Mouse (Mus musculus) cortical plate, adult 2 months (tissue): ENCODE data around the gene Sez6. TPM values are rescaled to one million over a fixed set of nuclear protein-coding genes. Genes with fewer than 3 reads are reported as not detected.

ENCODE experiments used
- H3K27ac ChIP-seq: fragments of 200-500 bp; 2 replicates; pipeline ENCODE4 v1.5.1; 2012; ENCODE audit warnings: low read length, control low read depth, inconsistent platforms; ENCODE audit not compliant: insufficient read depth
- H3K4me1 ChIP-seq: fragments of 200-500 bp; 2 replicates; pipeline ENCODE4 v1.6.1; 2011; ENCODE audit warnings: low read length; ENCODE audit not compliant: control insufficient read depth, insufficient read depth
- H3K4me3 ChIP-seq: fragments of 200-500 bp; 2 replicates; pipeline ENCODE4 v1.5.1; 2011; ENCODE audit warnings: mild to moderate bottlenecking, low read length, control low read depth; ENCODE audit not compliant: insufficient read depth
- CTCF ChIP-seq: fragments of 200-500 bp; IDR thresholded peaks from 2 replicates; pipeline ENCODE4 v1.5.1; 2011; ENCODE audit warnings: mild to moderate bottlenecking, control low read depth, low read length; ENCODE audit not compliant: insufficient read depth; ENCODE audit errors: extremely low read depth
- POLR2A ChIP-seq: fragments of 200-500 bp; IDR thresholded peaks from 2 replicates; pipeline ENCODE4 v1.6.1; 2011; ENCODE audit warnings: mild to moderate bottlenecking, low read length, control low read depth; ENCODE audit not compliant: insufficient read depth; ENCODE audit errors: extremely low read depth
- polyA plus RNA-seq: library from polyadenylated mRNA; depleted of rRNA; stranded (reverse); fragments of >200 nt; gene quantifications from 2 replicates; pipeline ENCODE4 v1.2.3, GENCODE M21; 2012

Gene Sez6
- polyA plus RNA-seq, 1 experiment, result 109 TPM

DNA sequence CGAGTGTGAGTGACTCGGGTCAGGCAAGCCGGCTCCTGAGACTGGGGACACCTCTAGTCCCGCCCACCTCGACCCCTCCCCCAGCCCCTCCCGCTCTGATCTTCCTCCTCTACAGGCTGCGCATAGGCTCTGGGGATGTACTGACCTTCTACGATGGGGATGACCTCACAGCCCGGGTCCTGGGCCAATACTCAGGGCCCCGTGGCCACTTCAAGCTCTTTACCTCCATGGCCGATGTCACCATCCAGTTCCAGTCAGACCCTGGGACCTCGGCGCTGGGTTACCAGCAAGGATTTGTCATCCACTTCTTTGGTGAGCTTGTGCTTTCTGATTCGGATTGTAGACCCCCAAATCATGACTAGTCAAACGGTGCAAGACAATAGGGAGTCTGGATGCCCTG lies 43.7 kb downstream of the Sez6 start:
- no peak overlapping the region for H3K4me3 ChIP-seq
- TF ChIP-seq POLR2A (no peak), CTCF (no peak)

DNA sequence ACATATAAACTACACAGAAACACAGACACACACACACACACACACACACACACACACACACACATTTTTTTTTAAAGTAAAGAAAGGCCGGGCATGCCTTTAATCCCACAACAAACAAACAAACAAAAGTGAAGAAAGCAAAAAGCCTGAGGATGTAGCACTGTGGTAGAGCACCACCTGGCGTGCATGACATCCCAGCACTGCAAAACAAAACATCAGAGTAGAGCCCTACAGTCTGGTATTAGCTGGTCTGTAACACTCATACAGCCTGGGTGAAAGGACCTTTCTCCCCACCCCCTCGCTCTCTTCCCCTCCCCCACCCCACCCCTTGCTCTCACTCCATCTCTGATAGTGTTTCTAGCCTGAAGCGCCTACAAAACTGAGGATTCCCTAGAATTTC lies 45.3 kb downstream of the Sez6 start:
- H3K27ac ChIP-seq, result no peak overlapping the region
- H3K4me1 ChIP-seq, result no peaks in the 10 kb centered on the region
- TF ChIP-seq CTCF, result no peak
- TF ChIP-seq POLR2A, result no peak
- H3K4me3 ChIP-seq, result no peak overlapping the region

More for the DNA sequence above, 43.7 kb downstream of the Sez6 start:
- Histone ChIP-seq H3K27ac (no peak overlapping the region), H3K4me1 (no peaks in the 10 kb centered on the region)

DNA sequence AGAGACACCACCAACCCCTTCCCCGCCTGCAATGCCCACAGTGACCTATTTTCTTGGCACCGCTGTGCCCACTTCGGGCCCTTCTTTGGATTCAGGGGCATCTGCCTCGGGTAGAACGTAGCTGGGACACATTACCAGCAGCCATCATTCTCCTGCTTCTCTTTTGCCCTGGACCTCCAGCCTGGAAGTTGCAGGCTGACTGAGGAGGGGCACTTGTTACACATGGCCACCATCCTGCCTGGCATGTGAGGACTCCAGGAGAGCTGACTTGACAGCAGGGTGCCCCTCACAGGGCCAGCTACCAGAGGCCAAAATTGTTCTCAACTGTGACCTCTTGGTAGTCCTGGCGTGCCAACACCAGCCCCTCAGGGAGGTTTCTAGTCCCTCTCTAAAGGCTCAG lies 47.6 kb downstream of the Sez6 start:
- Histone ChIP-seq H3K4me3 (no peak overlapping the region), H3K27ac (no peak overlapping the region), H3K4me1 (no peaks in the 10 kb centered on the region)
- no peak for TF ChIP-seq CTCF

DNA sequence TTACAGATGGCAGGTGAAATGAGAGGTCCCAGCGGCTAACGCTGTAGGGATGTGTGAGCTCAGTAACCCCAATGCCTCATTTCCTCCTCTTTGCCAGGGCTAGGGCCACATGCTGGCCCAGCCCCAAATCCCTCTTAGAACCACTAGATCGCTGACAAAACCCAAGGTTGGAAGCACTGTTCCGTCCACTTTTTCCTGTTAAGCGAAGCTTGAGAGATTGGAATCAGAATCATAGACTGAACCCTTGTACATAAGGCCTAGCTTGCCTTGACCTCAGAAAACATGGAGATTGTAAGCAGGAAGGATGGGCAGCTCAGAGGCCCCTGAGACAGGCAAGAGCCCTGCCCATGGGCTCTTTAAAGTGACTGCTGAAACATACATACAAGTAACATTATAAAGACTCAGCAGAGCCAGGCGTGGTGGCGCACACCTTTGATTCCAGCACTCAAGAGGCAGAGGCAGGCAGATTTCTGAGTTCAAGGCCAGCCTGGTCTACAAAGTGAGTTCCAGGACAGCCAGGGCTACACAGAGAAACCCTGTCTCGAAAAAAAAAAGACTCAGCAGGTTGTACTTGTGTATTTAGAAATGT lies 48.7 kb downstream of the Sez6 start:
- TF ChIP-seq CTCF, result no peak
- no peak for TF ChIP-seq POLR2A
- Histone ChIP-seq H3K27ac (no peak overlapping the region), H3K4me1 (no peaks in the 10 kb centered on the region), H3K4me3 (no peak overlapping the region)

GRCm38 (mm10) chr11:77980281-77981204 lies 49.9 kb downstream of the Sez6 start:
- Histone ChIP-seq H3K4me3 (no peak overlapping the region; the same call in 1 of the 2 replicates), H3K4me1 (no peaks in the 10 kb centered on the region), H3K27ac (no peak overlapping the region)
- TF ChIP-seq POLR2A, result no peak
- TF ChIP-seq CTCF, result peak; percentile 62

DNA sequence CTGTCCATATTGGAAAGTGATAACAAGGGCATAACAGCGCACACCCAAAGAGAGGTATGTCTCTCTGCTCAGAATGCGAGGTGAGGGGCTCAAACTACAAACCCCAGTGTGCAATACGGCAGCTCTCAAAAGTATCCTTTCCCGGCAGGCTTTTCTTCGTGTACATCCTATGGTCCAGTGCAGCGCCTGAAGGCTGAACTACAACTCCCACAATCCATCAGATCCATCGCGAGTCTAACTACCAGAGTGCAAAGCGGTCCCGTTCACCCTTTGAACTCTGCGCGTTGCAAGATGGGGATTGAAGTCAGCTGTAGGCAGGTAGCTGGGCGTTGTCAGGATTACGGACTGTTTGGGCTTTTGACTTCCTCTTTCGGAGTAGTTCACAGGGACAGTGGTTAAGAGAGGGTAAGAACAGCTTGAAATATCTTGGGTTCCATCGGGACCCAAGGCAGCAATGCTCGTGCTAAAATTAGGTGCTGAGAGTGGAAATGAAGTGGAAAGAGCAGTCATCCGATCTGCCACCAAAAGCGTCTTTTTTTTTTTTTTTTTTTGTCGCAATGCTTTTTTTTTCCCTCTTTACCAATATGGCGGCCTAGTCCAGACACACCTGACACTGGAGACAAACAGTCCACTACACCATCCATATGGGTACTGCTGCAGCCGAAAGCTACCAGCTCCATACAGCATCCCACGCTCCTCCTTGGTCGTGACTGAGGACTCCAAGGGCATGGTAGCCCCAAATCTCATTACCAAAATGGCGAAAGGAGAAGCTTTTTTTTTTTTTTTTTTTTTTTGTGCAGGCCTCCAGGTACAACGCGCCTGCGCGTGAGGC lies 51.2 kb downstream of the Sez6 start:
- Histone ChIP-seq H3K4me3 (peak overlapping the region; percentile 46), H3K27ac (peak overlapping the region; percentile 87)
- TF ChIP-seq POLR2A (peak; percentile 90), CTCF (no peak)

GRCm38 (mm10) chr11:77982441-77982905 lies 51.9 kb downstream of the Sez6 start, which contains the start of gene Phf12:
Gene Phf12 (plus strand): TSS chr11:77982754.
- Histone ChIP-seq H3K4me1 (no peaks in the 10 kb centered on the region), H3K27ac (peak within 1 kb of the TSS; percentile 91)
- TF ChIP-seq POLR2A, result peak; percentile 52; the same call in 1 of the 2 replicates
- TF ChIP-seq CTCF, result no peak

More for the DNA sequence above, 51.2 kb downstream of the Sez6 start:
- no peaks in the 10 kb centered on the region for H3K4me1 ChIP-seq

GRCm38 (mm10) chr11:77983191-77983936 lies 52.8 kb downstream of the Sez6 start:
- Histone ChIP-seq H3K4me3 (peak overlapping the region; percentile 80), H3K27ac (peak overlapping the region; percentile 91), H3K4me1 (no peaks in the 10 kb centered on the region)
- no peak for TF ChIP-seq CTCF
- 0 out of 2 replicates have a peak, but pooled peaks have one; percentile 6 for TF ChIP-seq POLR2A

More at GRCm38 (mm10) chr11:77982441-77982905, 51.9 kb downstream of the Sez6 start, which contains the start of gene Phf12:
- peak within 1 kb of the TSS; percentile 80 for H3K4me3 ChIP-seq
